Mouse (Mus musculus) large intestine, adult 2 months (tissue): ENCODE results near the gene Spata33. TPM values are rescaled to one million over a fixed set of nuclear protein-coding genes. Genes with fewer than 3 reads are reported as not detected.
"Not testable (repeated sequence)": the region's sequence is repeated elsewhere in the genome, so short reads cannot be mapped to it uniquely, and the experiment has no call there.

Experiments
- DNase-seq: peaks from one replicate; pipeline ENCODE4 v3.0.0-alpha.2; 2012; ENCODE audit warnings: low read depth, low spot score
- WGBS: fragments of 180-500 bp; shearing (Covaris S2); methylation state at CpG from one replicate; pipeline ENCODE4 v1.1.7; 2018; 5-methylcytosine and 5-hydroxymethylcytosine counted together
- polyA plus RNA-seq: library from polyadenylated mRNA; depleted of rRNA; stranded (reverse); fragments of >200 nt; gene quantifications from 2 replicates; pipeline ENCODE4 v1.2.3, GENCODE M21; 2012; rRNA removed

The Spata33 gene
- polyA plus RNA-seq, 1 experiment: 0.24 TPM

- no peak for DNase-seq
- 91% methylated on average over 3 of the region's 3 CpGs for WGBS
These were observed 44.5 kb downstream of the Spata33 start for GRCm38 (mm10) chr8:123257114-123257513.

GRCm38 (mm10) chr8:123257593-123257992, 45.0 kb downstream of the Spata33 start:
- DNase-seq: not testable (repeated sequence)
- WGBS: 92% methylated on average over 8 of the region's 8 CpGs

- WGBS: 79% methylated on average over 14 of the region's 14 CpGs
These were observed 55.5 kb downstream of the Spata33 start for GRCm38 (mm10) chr8:123267926-123268656.

GRCm38 (mm10) chr8:123271147-123271546, 58.5 kb downstream of the Spata33 start:
- 79% methylated on average over 10 of the region's 10 CpGs for WGBS
- no peak for DNase-seq

More at GRCm38 (mm10) chr8:123267926-123268656, 55.5 kb downstream of the Spata33 start:
- DNase-seq: no peak

Other genes with a start within 250 kb of the Spata33 start
- gene Ankrd11, start 170.6 kb upstream of the Spata33 start, polyA plus RNA-seq: 30.1 and 48.1 TPM in 2 replicates
- 70.5 and 105 TPM in 2 replicates for gene Spg7, start 149.9 kb upstream of the Spata33 start, polyA plus RNA-seq
- 1,989 and 2,281 TPM in 2 replicates for gene Rpl13, start 110.5 kb upstream of the Spata33 start, polyA plus RNA-seq
- 0.53 and 0.97 TPM in 2 replicates for gene Cpne7, start 95.5 kb upstream of the Spata33 start, polyA plus RNA-seq
- 0.99 and 1.2 TPM in 2 replicates for gene Sult5a1, start 54.5 kb upstream of the Spata33 start, polyA plus RNA-seq
- gene Dpep1, start 26.6 kb upstream of the Spata33 start, polyA plus RNA-seq: 627 and 877 TPM in 2 replicates
- gene Chmp1a, start 69 bp upstream of the Spata33 start, polyA plus RNA-seq: 138 and 168 TPM in 2 replicates
- 37.4 and 38.5 TPM in 2 replicates for gene Cdk10, start 12.0 kb downstream of the Spata33 start, polyA plus RNA-seq
- gene Spata2l, start 23.4 kb downstream of the Spata33 start, polyA plus RNA-seq: 7.8 and 9.0 TPM in 2 replicates
- gene Zfp276, start 41.4 kb downstream of the Spata33 start, polyA plus RNA-seq: 22.3 and 31.6 TPM in 2 replicates
- gene Vps9d1, start 41.5 kb downstream of the Spata33 start, polyA plus RNA-seq: 32.9 and 47.0 TPM in 2 replicates
- gene Fanca, start 105.7 kb downstream of the Spata33 start, polyA plus RNA-seq: 18.0 and 35.6 TPM in 2 replicates
- 27.4 and 32.5 TPM in 2 replicates for gene Spire2, start 119.9 kb downstream of the Spata33 start, polyA plus RNA-seq
- 124 and 164 TPM in 2 replicates for gene Tcf25, start 160.9 kb downstream of the Spata33 start, polyA plus RNA-seq
- gene Mc1r, start 194.3 kb downstream of the Spata33 start, polyA plus RNA-seq: not detected in 2 replicates
- gene Tubb3, start 198.6 kb downstream of the Spata33 start, polyA plus RNA-seq: 9.3 and 10.6 TPM in 2 replicates
- 13.5 and 17.5 TPM in 2 replicates for gene Def8, start 210.7 kb downstream of the Spata33 start, polyA plus RNA-seq